Mouse (Mus musculus) heart, embryonic 14.5 days (tissue): ENCODE data around the gene Antxr2. TPM values are rescaled to one million over a fixed set of nuclear protein-coding genes. Genes with fewer than 3 reads are reported as not detected.

Source experiments
- ATAC-seq: fragments of 200-750 bp; cut with Nextera tagmentation; 2 replicates; pipeline ENCODE4 v1.8.0; 2017; ENCODE audit warnings: low read depth, moderate TSS enrichment; ENCODE audit not compliant: insufficient number of reproducible peaks, insufficient read depth, low FRiP score
- H3K27ac ChIP-seq, 2 experiments: fragments of 200-500 bp in 1 of 2; fragments of 300-500 bp in 1 of 2; sonication (generic) in 1 of 2; replicated peaks in 1 of 2; 2 replicates each; pipeline ENCODE4 v1.5.1; 2012 to 2014; ENCODE audit warnings: low read depth in 2 of 2, low read length in 2 of 2, control low read depth in 1 of 2, mild to moderate bottlenecking in 1 of 2, mixed read lengths in 1 of 2; ENCODE audit not compliant: control insufficient read depth in 1 of 2, insufficient read depth in 1 of 2
- H3K27me3 ChIP-seq: fragments of 300-500 bp; sonication (generic); 2 replicates; pipeline ENCODE4 v1.6.1; 2014; ENCODE audit warnings: mild to moderate bottlenecking, low read length, control low read depth; ENCODE audit not compliant: control insufficient read depth, insufficient read depth
- H3K36me3 ChIP-seq: fragments of 300-500 bp; sonication (generic); 2 replicates; pipeline ENCODE4 v1.6.1; 2014; ENCODE audit warnings: mild to moderate bottlenecking, control low read depth, low read length, mixed read lengths; ENCODE audit not compliant: control insufficient read depth, insufficient read depth
- H3K4me1 ChIP-seq, 2 experiments: fragments of 200-500 bp in 1 of 2; fragments of 300-500 bp in 1 of 2; sonication (generic) in 1 of 2; 2 replicates each; pipeline ENCODE4 v1.6.1; 2012 to 2014; ENCODE audit warnings: low read length in 2 of 2, control low read depth in 1 of 2, mixed read lengths in 1 of 2; ENCODE audit not compliant: control insufficient read depth in 2 of 2, insufficient read depth in 2 of 2
- H3K4me2 ChIP-seq: fragments of 300-500 bp; sonication (generic); 2 replicates; pipeline ENCODE4 v1.6.1; 2014; ENCODE audit warnings: mild to moderate bottlenecking, low read length
- H3K4me3 ChIP-seq, 2 experiments: fragments of 200-500 bp in 1 of 2; fragments of 300-500 bp in 1 of 2; sonication (generic) in 1 of 2; 2 replicates each; pipeline ENCODE4 v1.5.1; 2012 to 2014; ENCODE audit warnings: low read length in 2 of 2, mild to moderate bottlenecking in 2 of 2, control low read depth in 1 of 2, low read depth in 1 of 2, moderate library complexity in 1 of 2; ENCODE audit not compliant: control insufficient read depth in 1 of 2, insufficient read depth in 1 of 2
- H3K9ac ChIP-seq: fragments of 300-500 bp; sonication (generic); 2 replicates; pipeline ENCODE4 v1.6.1; 2014; ENCODE audit warnings: mild to moderate bottlenecking, low read length
- H3K9me3 ChIP-seq: fragments of 300-500 bp; sonication (generic); 2 replicates; pipeline ENCODE4 v1.6.1; 2016; ENCODE audit warnings: low read length, control low read depth; ENCODE audit not compliant: control insufficient read depth
- WGBS: fragments of 180-500 bp; shearing (Covaris S2); extraction: QIAGEN DNeasy Blood & Tissue Kit; methylation state at CpG from one replicate; pipeline ENCODE4 v1.1.7; 2014; 5-methylcytosine and 5-hydroxymethylcytosine counted together
- polyA plus RNA-seq: library from polyadenylated mRNA; unstranded; fragments of >200 nt; fragmentation: Nextera tagmentation; extraction: Ambion mirVana; gene quantifications from 2 replicates; pipeline ENCODE4 v1.2.1, GENCODE M21; 2014

The Antxr2 gene
- polyA plus RNA-seq, 1 experiment from 2014 or later, result 68.2 TPM

DNA sequence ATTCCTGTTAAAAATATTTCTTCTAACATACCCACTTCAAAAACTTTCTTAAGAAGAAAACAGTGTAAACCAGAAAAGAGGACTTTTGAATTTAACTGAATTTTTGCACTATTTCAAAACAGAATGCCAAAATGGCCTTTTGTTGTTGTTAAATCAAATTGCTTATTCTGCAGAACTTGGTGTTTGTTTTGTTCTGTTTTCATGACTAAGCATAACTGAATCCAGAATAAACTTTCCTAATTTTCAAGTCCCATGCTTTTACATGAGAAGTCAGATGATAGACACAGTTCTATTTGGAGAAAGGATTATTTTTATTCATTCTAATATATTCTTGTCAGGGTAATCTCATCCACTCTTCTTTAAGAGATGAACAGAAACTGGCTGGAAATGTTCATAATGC is 64.7 kb downstream of the Antxr2 start:
- H3K9me3 ChIP-seq, result no peaks in the 10 kb centered on the region
- H3K4me3 ChIP-seq, result no peak overlapping the region
- H3K4me1 ChIP-seq, result no peaks in the 10 kb centered on the region
- H3K27me3 ChIP-seq, result no peaks in the 10 kb centered on the region
- no peak overlapping the region for H3K4me2 ChIP-seq
- H3K27ac ChIP-seq, result no peak overlapping the region
- no peak for ATAC-seq
- peaks cover 72% of the 10 kb centered on the region for H3K36me3 ChIP-seq
- H3K9ac ChIP-seq, result no peak overlapping the region

DNA sequence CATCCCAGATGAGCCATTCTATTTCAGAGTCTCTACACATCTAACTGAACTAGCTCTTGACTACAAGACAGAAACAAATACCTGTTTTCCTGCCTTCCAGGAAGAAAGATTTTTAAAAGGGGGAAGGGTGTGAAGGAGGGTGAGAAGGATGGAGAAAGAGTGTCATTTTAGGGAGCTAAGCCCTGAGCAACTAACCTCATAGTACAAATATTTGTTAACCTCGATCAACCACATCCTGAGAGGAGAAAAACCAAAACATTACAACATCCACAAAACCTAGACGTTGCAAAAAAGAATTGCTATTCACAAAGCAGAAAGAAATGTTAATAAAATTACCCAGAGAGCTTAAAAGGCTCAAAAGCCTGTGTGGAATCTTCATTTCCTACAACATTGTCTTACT is 66.4 kb downstream of the Antxr2 start:
- Histone ChIP-seq H3K27ac (no peak overlapping the region), H3K9me3 (no peaks in the 10 kb centered on the region), H3K27me3 (no peaks in the 10 kb centered on the region), H3K9ac (no peak overlapping the region), H3K4me2 (no peak overlapping the region), H3K36me3 (peaks cover 74% of the 10 kb centered on the region), H3K4me1 (no peaks in the 10 kb centered on the region), H3K4me3 (no peak overlapping the region)
- WGBS, result 73% methylated on average over 2 of the region's 2 CpGs
- no peak for ATAC-seq

DNA sequence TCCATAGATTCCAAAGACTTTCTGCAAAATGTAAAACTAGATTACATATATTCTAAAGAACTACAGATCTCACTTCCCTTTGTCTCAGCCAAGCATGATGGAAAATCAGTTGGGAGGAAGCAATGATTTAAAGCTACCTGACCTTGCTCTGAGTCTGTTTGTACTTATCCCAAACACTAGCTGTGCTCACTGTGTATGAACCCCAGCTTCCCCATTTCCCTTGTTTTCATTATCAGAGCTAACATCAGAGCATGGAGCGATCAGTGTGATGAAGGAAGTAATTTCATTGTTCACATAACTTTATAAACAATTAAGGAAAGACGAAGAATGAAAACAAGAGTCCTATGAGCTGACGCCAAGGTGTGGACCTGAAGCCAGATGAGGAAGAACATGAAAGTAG is 68.3 kb downstream of the Antxr2 start:
- 93% methylated on average over 3 of the region's 3 CpGs for WGBS
- no peak overlapping the region for H3K27ac ChIP-seq
- no peak for ATAC-seq
- H3K9ac ChIP-seq, result no peak overlapping the region
- peaks cover 84% of the 10 kb centered on the region for H3K36me3 ChIP-seq
- no peak overlapping the region for H3K4me2 ChIP-seq
- H3K27me3 ChIP-seq, result no peaks in the 10 kb centered on the region
- H3K4me1 ChIP-seq, result no peaks in the 10 kb centered on the region
- no peaks in the 10 kb centered on the region for H3K9me3 ChIP-seq
- no peak overlapping the region for H3K4me3 ChIP-seq

DNA sequence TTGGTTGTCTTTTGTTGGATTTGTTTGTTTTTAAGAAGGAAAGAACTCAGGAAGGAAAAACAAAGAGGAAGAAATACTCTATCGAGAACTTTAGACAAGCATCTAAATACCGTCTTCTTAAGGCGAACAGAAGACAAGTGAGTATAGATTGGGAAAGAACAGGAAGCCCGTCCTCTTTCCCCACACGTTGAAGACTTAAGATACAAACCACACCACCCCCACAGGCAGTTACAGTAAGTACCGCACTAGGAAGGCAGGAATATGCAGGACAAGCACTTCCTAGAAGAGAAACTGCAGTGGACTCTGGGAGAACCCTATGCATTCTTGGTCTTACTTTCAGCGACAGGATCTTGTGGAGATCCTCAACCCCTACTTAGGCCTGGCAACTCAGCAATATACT is 69.1 kb downstream of the Antxr2 start:
- Histone ChIP-seq H3K36me3 (peaks cover 88% of the 10 kb centered on the region), H3K4me2 (no peak overlapping the region), H3K4me3 (no peak overlapping the region), H3K4me1 (no peaks in the 10 kb centered on the region), H3K27ac (no peak overlapping the region), H3K9me3 (no peaks in the 10 kb centered on the region), H3K27me3 (no peaks in the 10 kb centered on the region), H3K9ac (no peak overlapping the region)
- WGBS, result 67% methylated on average over 7 of the region's 7 CpGs
- no peak for ATAC-seq

DNA sequence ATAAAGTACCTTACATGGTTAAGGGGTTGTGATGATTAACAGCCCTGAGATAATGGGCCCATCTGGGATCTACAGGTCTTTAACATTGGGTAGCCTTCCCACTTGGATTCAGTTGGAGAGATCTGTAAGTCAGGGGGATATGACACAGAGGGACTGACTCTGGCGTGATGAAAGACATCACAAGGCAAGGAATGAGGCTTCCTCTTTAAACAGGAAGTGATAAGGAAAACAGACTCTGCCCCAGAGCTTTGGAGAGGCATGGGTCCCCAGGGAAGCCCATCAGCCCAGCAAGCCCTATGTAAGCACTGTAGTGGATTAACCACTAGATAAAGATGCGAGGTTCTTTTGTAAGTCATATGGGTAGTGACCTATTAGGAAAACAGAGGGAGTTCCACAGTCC is 71.2 kb downstream of the Antxr2 start:
- peaks cover 91% of the 10 kb centered on the region for H3K36me3 ChIP-seq
- H3K9me3 ChIP-seq, result no peaks in the 10 kb centered on the region
- no peak overlapping the region for H3K27ac ChIP-seq
- no peak for ATAC-seq
- H3K9ac ChIP-seq, result no peak overlapping the region
- H3K27me3 ChIP-seq, result no peaks in the 10 kb centered on the region
- no peak overlapping the region for H3K4me3 ChIP-seq
- H3K4me1 ChIP-seq, result no peaks in the 10 kb centered on the region
- no peak overlapping the region for H3K4me2 ChIP-seq
- 19% methylated on average over 2 of the region's 2 CpGs for WGBS

DNA sequence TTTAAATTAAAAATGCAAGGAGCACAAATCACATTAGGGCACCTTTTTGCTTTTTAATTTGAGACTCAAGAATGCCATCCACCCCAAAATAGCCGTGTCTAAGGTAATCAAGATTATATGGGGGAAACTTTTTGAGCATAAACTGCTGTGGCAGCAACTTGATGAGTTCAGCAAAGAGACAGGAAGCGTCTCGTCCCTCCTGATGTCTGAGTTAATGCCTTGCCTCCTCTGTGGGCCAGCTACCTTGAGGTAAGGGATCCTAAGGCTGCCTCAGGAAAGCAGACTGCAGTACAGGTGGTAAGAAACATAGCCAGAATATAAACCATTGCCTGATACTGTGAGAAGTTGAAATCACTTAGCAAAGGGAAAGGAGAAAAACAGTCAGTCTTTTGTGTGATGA is 71.8 kb downstream of the Antxr2 start:
- no peak overlapping the region for H3K27ac ChIP-seq
- 71% methylated on average over 3 of the region's 3 CpGs for WGBS
- no peak overlapping the region for H3K4me2 ChIP-seq
- no peak overlapping the region for H3K4me3 ChIP-seq
- H3K36me3 ChIP-seq, result peaks cover 87% of the 10 kb centered on the region
- H3K9ac ChIP-seq, result no peak overlapping the region
- H3K4me1 ChIP-seq, result no peaks in the 10 kb centered on the region
- no peaks in the 10 kb centered on the region for H3K27me3 ChIP-seq
- ATAC-seq, result no peak
- no peaks in the 10 kb centered on the region for H3K9me3 ChIP-seq

DNA sequence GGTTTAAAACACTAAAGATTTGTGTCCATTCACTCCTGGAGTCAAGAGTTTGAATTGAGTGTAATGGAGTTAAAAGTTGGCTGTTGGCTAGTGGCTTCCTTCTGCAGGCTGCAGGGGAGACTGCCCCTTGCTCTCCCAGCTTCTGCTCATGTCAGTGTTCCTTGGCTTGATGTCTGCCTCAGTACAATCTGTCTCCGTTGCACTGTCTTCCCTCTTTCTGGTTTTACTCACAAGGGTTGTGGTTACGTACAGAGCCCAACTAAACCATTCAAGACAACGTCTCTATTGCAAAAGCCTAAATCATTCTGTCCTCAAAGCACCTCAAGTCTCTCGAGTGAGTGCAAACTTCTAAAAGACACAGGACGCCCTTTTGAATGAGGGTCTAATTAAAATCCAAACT is 73.3 kb downstream of the Antxr2 start:
- Histone ChIP-seq H3K27me3 (no peaks in the 10 kb centered on the region), H3K27ac (no peak overlapping the region), H3K4me1 (no peaks in the 10 kb centered on the region), H3K36me3 (peaks cover 82% of the 10 kb centered on the region), H3K4me3 (no peak overlapping the region), H3K9me3 (no peaks in the 10 kb centered on the region), H3K4me2 (no peak overlapping the region), H3K9ac (no peak overlapping the region)
- 84% methylated on average over 5 of the region's 5 CpGs for WGBS
- no peak for ATAC-seq

DNA sequence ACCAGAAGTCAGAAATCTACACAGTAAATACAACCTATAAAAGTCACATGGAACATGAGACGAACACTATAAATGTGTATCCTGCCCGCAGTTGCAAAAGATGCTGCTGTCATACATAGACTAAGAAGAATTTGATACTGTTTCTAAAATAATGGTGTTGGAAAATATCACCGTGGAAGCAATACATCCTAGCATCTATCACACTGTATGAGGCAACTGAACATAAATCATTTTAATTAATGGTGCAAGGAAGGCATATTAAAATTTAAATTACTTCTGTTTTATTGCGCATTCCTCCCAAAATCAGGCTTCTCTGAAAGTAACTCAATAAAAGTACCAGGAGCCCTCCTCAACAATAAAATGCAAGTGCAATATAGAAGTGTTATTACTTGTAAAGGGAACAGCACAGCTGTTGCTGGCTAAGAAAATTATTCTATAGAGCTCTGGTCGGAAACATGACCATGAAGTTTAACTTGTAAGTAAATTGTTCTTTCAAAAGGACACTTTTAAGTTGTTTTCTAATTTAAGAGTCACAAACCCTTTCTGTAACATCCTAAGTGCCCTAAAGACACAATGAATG is 76.6 kb downstream of the Antxr2 start:
- no peak overlapping the region for H3K4me2 ChIP-seq
- no peaks in the 10 kb centered on the region for H3K9me3 ChIP-seq
- WGBS, result 93% methylated on average over 5 of the region's 5 CpGs
- no peaks in the 10 kb centered on the region for H3K4me1 ChIP-seq
- no peaks in the 10 kb centered on the region for H3K27me3 ChIP-seq
- no peak overlapping the region for H3K9ac ChIP-seq
- no peak for ATAC-seq
- peaks cover 51% of the 10 kb centered on the region for H3K36me3 ChIP-seq
- H3K4me3 ChIP-seq, result no peak overlapping the region
- H3K27ac ChIP-seq, result no peak overlapping the region
